Mouse (Mus musculus) spleen, adult 2 months (tissue): ENCODE data around the gene Spc24.

Experiments used
- CTCF ChIP-seq: fragments of 200-500 bp; IDR thresholded peaks from 2 replicates; pipeline ENCODE4 v1.5.1; 2011; ENCODE audit warnings: mild to moderate bottlenecking, inconsistent platforms; ENCODE audit not compliant: insufficient read depth, insufficient read length, insufficient replicate concordance; ENCODE audit errors: extremely low read depth
- POLR2A ChIP-seq: fragments of 200-500 bp; IDR thresholded peaks from 2 replicates; pipeline ENCODE4 v1.6.1; 2011; ENCODE audit warnings: low read depth, low read length, inconsistent platforms

GRCm38 (mm10) chr9:21795579-21795978 lies 35.5 kb upstream of the Spc24 start:
- TF ChIP-seq CTCF, result no peak
- no peak for TF ChIP-seq POLR2A
